Mouse (Mus musculus): ENCODE measurements around the gene Lipo3. TPM values are rescaled to one million over a fixed set of nuclear protein-coding genes. Genes with fewer than 3 reads are reported as not detected.
"Not testable (repeated sequence)": the region's sequence is repeated elsewhere in the genome, so short reads cannot be mapped to it uniquely, and the experiment has no call there.

The Lipo3 gene
- polyA plus RNA-seq, 1 experiment from 2014 or later: 19.3 TPM

GRCm38 (mm10) chr19:33568551-33568950 lies 193.2 kb downstream of the Lipo3 start:
- not testable (repeated sequence) for H3K4me2 ChIP-seq (replicated peaks; ENCODE audit: low read depth); H3K36me3 ChIP-seq (ENCODE audit: control insufficient read depth, insufficient read depth)

DNA sequence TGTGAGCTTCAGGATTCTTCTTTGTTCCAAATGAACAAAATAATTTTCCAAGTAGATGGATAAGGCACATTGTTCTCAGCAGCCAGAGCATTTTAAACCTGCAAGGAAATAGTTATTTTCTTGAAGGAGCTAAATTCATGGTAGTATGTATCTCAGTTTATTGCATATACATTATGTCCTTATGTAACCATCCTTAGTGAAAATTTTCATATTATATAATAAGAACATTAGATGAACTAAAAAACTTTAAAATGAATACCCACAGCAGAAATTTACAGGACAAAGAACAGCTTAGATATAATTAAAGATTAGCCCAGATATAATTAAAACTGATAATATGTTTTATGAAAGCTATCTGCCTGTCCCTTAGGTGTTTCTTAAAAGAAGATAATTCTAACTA lies 244.1 kb downstream of the Lipo3 start, which contains the start of gene Lipo4:
Gene Lipo4 (minus strand): TSS at position 101 of the 400 bp plus-strand sequence.
- Histone ChIP-seq H3K4me1 (replicated peaks; ENCODE audit: control insufficient read depth, insufficient read depth, low read length) (no peaks in the 10 kb centered on the region), H3K9ac (ENCODE audit: low read depth, low read length) (no peak within 1 kb of the TSS), H3K9me3 (ENCODE audit: control insufficient read depth) (no peaks in the 10 kb centered on the region), H3K27me3 (replicated peaks; ENCODE audit: control insufficient read depth, insufficient read depth, low read length) (no peaks in the 10 kb centered on the region), H3K36me3 (ENCODE audit: control insufficient read depth, insufficient read depth) (no peaks in the 10 kb centered on the region), H3K4me2 (replicated peaks; ENCODE audit: low read depth) (no peak within 1 kb of the TSS), H3K27ac (ENCODE audit: low read depth, low read length) (no peak within 1 kb of the TSS), H3K4me3 (ENCODE audit: low read depth, low read length) (no peak within 1 kb of the TSS)
- no peak for ATAC-seq
- TF ChIP-seq CTCF (IDR thresholded peaks at IDR 0.05; ENCODE audit: low read depth): no peak

More at GRCm38 (mm10) chr19:33568551-33568950, 193.2 kb downstream of the Lipo3 start:
- H3K27me3 ChIP-seq (replicated peaks; ENCODE audit: control insufficient read depth, insufficient read depth, low read length); H3K27ac ChIP-seq (ENCODE audit: low read depth, low read length); H3K9ac ChIP-seq (ENCODE audit: low read depth, low read length); ATAC-seq; H3K4me1 ChIP-seq (replicated peaks; ENCODE audit: control insufficient read depth, insufficient read depth, low read length); H3K9me3 ChIP-seq (ENCODE audit: control insufficient read depth); H3K4me3 ChIP-seq (ENCODE audit: low read depth, low read length): not testable (repeated sequence)
- 80% methylated on average over 5 of the region's 5 CpGs for WGBS
- TF ChIP-seq CTCF (IDR thresholded peaks at IDR 0.05; ENCODE audit: low read depth): peak; percentile 15; the same call in 1 of the 2 replicates

Small RNA genes within 50 kb of the gene (microRNA-seq; reads per million reads assigned to microRNA genes)
- gene Gm27440: not detected

Other genes with a start within 250 kb of the Lipo3 start
- gene Lipo4, start 244.2 kb downstream of the Lipo3 start, polyA plus RNA-seq (2015; fragmentation: Nextera tagmentation; extraction: Ambion mirVana): not detected in 2 replicates
- not detected in 2 replicates for gene Gm8978, start 136.7 kb downstream of the Lipo3 start, polyA plus RNA-seq (2015; fragmentation: Nextera tagmentation; extraction: Ambion mirVana)
- gene Lipo2, start 10.6 kb downstream of the Lipo3 start, polyA plus RNA-seq (2015; fragmentation: Nextera tagmentation; extraction: Ambion mirVana): 0.22 and 0.25 TPM in 2 replicates
- gene Lipo1, start 25.5 kb upstream of the Lipo3 start, polyA plus RNA-seq (2015; fragmentation: Nextera tagmentation; extraction: Ambion mirVana): not detected in 2 replicates
- gene Lipf, start 199.2 kb upstream of the Lipo3 start, polyA plus RNA-seq (2015; fragmentation: Nextera tagmentation; extraction: Ambion mirVana): 1.1 and 2.2 TPM in 2 replicates
- gene Lipk, start 246.3 kb upstream of the Lipo3 start, polyA plus RNA-seq (2015; fragmentation: Nextera tagmentation; extraction: Ambion mirVana): 0.23 and 0.39 TPM in 2 replicates

All from intestine, postnatal 0 days (tissue).